Mouse (Mus musculus) intestine, embryonic 15.5 days (tissue): ENCODE measurements around the gene Tnfaip6. TPM values are rescaled to one million over a fixed set of nuclear protein-coding genes. Genes with fewer than 3 reads are reported as not detected.

Experiments used
- ATAC-seq: fragments of 200-750 bp; cut with Nextera tagmentation; 2 replicates; pipeline ENCODE4 v1.8.0; 2017; ENCODE audit warnings: moderate TSS enrichment, moderate library complexity
- H3K27ac ChIP-seq: fragments of 300-500 bp; sonication (generic); 2 replicates; pipeline ENCODE4 v1.5.1; 2015; ENCODE audit warnings: mild to moderate bottlenecking, inconsistent platforms
- H3K27me3 ChIP-seq: fragments of 300-500 bp; sonication (generic); replicated peaks from 2 replicates; pipeline ENCODE4 v1.6.1; 2015; ENCODE audit warnings: inconsistent platforms
- H3K36me3 ChIP-seq: fragments of 300-500 bp; sonication (generic); 2 replicates; pipeline ENCODE4 v1.6.1; 2015; ENCODE audit warnings: inconsistent platforms
- H3K4me1 ChIP-seq: fragments of 300-500 bp; sonication (generic); replicated peaks from 2 replicates; pipeline ENCODE4 v1.6.1; 2015; ENCODE audit warnings: inconsistent platforms
- H3K4me2 ChIP-seq: fragments of 300-500 bp; sonication (generic); replicated peaks from 2 replicates; pipeline ENCODE4 v1.6.1; 2015; ENCODE audit warnings: mild to moderate bottlenecking, inconsistent platforms
- H3K4me3 ChIP-seq: fragments of 300-500 bp; sonication (generic); replicated peaks from 2 replicates; pipeline ENCODE4 v1.5.1; 2015; ENCODE audit warnings: inconsistent platforms
- H3K9ac ChIP-seq: fragments of 300-500 bp; sonication (generic); 2 replicates; pipeline ENCODE4 v1.6.1; 2015; ENCODE audit warnings: inconsistent platforms
- H3K9me3 ChIP-seq: fragments of 300-500 bp; sonication (generic); 2 replicates; pipeline ENCODE4 v1.6.1; 2016; ENCODE audit warnings: inconsistent platforms
- WGBS: fragments of 180-500 bp; shearing (Covaris S2); methylation state at CpG from one replicate; pipeline ENCODE4 v1.1.7; 2015; 5-methylcytosine and 5-hydroxymethylcytosine counted together
- polyA plus RNA-seq: library from polyadenylated mRNA; unstranded; fragments of >200 nt; fragmentation: Nextera tagmentation; extraction: Ambion mirVana; gene quantifications from 2 replicates; pipeline ENCODE4 v1.2.1, GENCODE M21; 2015

Tnfaip6 gene
- polyA plus RNA-seq, 1 experiment from 2014 or later = 3.6 TPM

GRCm38 (mm10) chr2:52057099-52057498, 19.3 kb downstream of the Tnfaip6 start:
- 41% methylated on average over 1 of the region's 1 CpGs for WGBS

GRCm38 (mm10) chr2:52057681-52058080, 19.9 kb downstream of the Tnfaip6 start:
- no peaks in the 10 kb centered on the region for H3K27me3 ChIP-seq
- no peaks in the 10 kb centered on the region for H3K36me3 ChIP-seq
- no peaks in the 10 kb centered on the region for H3K4me1 ChIP-seq
- H3K9ac ChIP-seq = no peak overlapping the region
- H3K9me3 ChIP-seq = no peaks in the 10 kb centered on the region
- no peak for ATAC-seq
- no peak overlapping the region for H3K27ac ChIP-seq
- no peak overlapping the region for H3K4me2 ChIP-seq
- H3K4me3 ChIP-seq = no peak overlapping the region

More at GRCm38 (mm10) chr2:52057099-52057498, 19.3 kb downstream of the Tnfaip6 start:
- no peaks in the 10 kb centered on the region for H3K4me1 ChIP-seq
- H3K4me3 ChIP-seq = no peak overlapping the region
- no peaks in the 10 kb centered on the region for H3K36me3 ChIP-seq
- ATAC-seq = no peak
- H3K4me2 ChIP-seq = no peak overlapping the region
- H3K9ac ChIP-seq = no peak overlapping the region
- no peaks in the 10 kb centered on the region for H3K9me3 ChIP-seq
- H3K27me3 ChIP-seq = no peaks in the 10 kb centered on the region
- no peak overlapping the region for H3K27ac ChIP-seq

- Histone ChIP-seq H3K4me3 (no peak overlapping the region), H3K9me3 (no peaks in the 10 kb centered on the region), H3K36me3 (no peaks in the 10 kb centered on the region), H3K9ac (no peak overlapping the region), H3K4me2 (no peak overlapping the region), H3K27ac (no peak overlapping the region), H3K4me1 (no peaks in the 10 kb centered on the region), H3K27me3 (no peaks in the 10 kb centered on the region)
- no peak for ATAC-seq
- WGBS = 70% methylated on average over 1 of the region's 1 CpGs
These were observed 30.8 kb downstream of the Tnfaip6 start for GRCm38 (mm10) chr2:52068641-52069040.

- no peaks in the 10 kb centered on the region for H3K9me3 ChIP-seq
- 0 out of 2 replicates have a peak, but pooled peaks cover 1% of the 10 kb centered on the region for H3K36me3 ChIP-seq
- WGBS = 85% methylated on average over 5 of the region's 5 CpGs
- H3K4me2 ChIP-seq = no peak overlapping the region
- H3K4me1 ChIP-seq = 0 out of 2 replicates have a peak, but pooled peaks cover 3% of the 10 kb centered on the region
- no peak overlapping the region for H3K4me3 ChIP-seq
- H3K27ac ChIP-seq = no peak overlapping the region
- no peaks in the 10 kb centered on the region for H3K27me3 ChIP-seq
- H3K9ac ChIP-seq = no peak overlapping the region
- ATAC-seq = no peak
These were observed 33.0 kb downstream of the Tnfaip6 start for GRCm38 (mm10) chr2:52070816-52071215.

GRCm38 (mm10) chr2:52071241-52071991, 33.6 kb downstream of the Tnfaip6 start:
- 51% methylated on average over 13 of the region's 13 CpGs for WGBS
- no peak overlapping the region for H3K9ac ChIP-seq
- no peaks in the 10 kb centered on the region for H3K27me3 ChIP-seq
- H3K9me3 ChIP-seq = no peaks in the 10 kb centered on the region
- peak overlapping the region; percentile 73 for H3K4me2 ChIP-seq
- 0 out of 2 replicates have a peak, but pooled peaks cover 5% of the 10 kb centered on the region for H3K36me3 ChIP-seq
- ATAC-seq = no peak
- H3K4me1 ChIP-seq = 0 out of 2 replicates have a peak, but pooled peaks cover 3% of the 10 kb centered on the region
- H3K27ac ChIP-seq = no peak overlapping the region
- no peak overlapping the region for H3K4me3 ChIP-seq

- H3K36me3 ChIP-seq = 0 out of 2 replicates have a peak, but pooled peaks cover 5% of the 10 kb centered on the region
- H3K9ac ChIP-seq = peak overlapping the region; percentile 98; the same call in 1 of the 2 replicates
- H3K27me3 ChIP-seq = no peaks in the 10 kb centered on the region
- H3K4me2 ChIP-seq = peak overlapping the region; percentile 73
- H3K27ac ChIP-seq = peak overlapping the region; percentile 23; the same call in 1 of the 2 replicates
- ATAC-seq = peak; percentile 51
- WGBS = 8% methylated on average over 10 of the region's 10 CpGs
- H3K4me3 ChIP-seq = peak overlapping the region; percentile 98
- H3K4me1 ChIP-seq = 0 out of 2 replicates have a peak, but pooled peaks cover 3% of the 10 kb centered on the region
- no peaks in the 10 kb centered on the region for H3K9me3 ChIP-seq
These were observed 34.3 kb downstream of the Tnfaip6 start for GRCm38 (mm10) chr2:52072065-52072490.

GRCm38 (mm10) chr2:52072491-52073140, 34.8 kb downstream of the Tnfaip6 start, which contains the start of gene Rif1:
TSS of gene Rif1 (plus strand) at chr2:52072832.
- Histone ChIP-seq H3K27ac (peak within 1 kb of the TSS; percentile 88), H3K4me3 (peak within 1 kb of the TSS; percentile 98), H3K36me3 (0 out of 2 replicates have a peak, but pooled peaks cover 5% of the 10 kb centered on the region), H3K4me1 (0 out of 2 replicates have a peak, but pooled peaks cover 3% of the 10 kb centered on the region), H3K27me3 (no peaks in the 10 kb centered on the region), H3K4me2 (peak within 1 kb of the TSS; percentile 73), H3K9me3 (no peaks in the 10 kb centered on the region), H3K9ac (peak within 1 kb of the TSS; percentile 98)
- under 1% methylated on average over 62 of the region's 72 CpGs for WGBS
- peak; percentile 98 for ATAC-seq

- 2% methylated on average over 56 of the region's 56 CpGs for WGBS
- Histone ChIP-seq H3K9ac (peak overlapping the region; percentile 98), H3K9me3 (no peaks in the 10 kb centered on the region), H3K4me3 (peak overlapping the region; percentile 98), H3K27ac (peak overlapping the region; percentile 88), H3K36me3 (0 out of 2 replicates have a peak, but pooled peaks cover 5% of the 10 kb centered on the region), H3K27me3 (no peaks in the 10 kb centered on the region), H3K4me1 (0 out of 2 replicates have a peak, but pooled peaks cover 3% of the 10 kb centered on the region), H3K4me2 (peak overlapping the region; percentile 73)
- no peak for ATAC-seq
These were observed 35.5 kb downstream of the Tnfaip6 start for GRCm38 (mm10) chr2:52073141-52073904.

- ATAC-seq = no peak
- Histone ChIP-seq H3K9ac (no peak overlapping the region), H3K4me3 (no peak overlapping the region), H3K9me3 (no peaks in the 10 kb centered on the region), H3K4me1 (0 out of 2 replicates have a peak, but pooled peaks cover 3% of the 10 kb centered on the region), H3K27ac (no peak overlapping the region), H3K4me2 (no peak overlapping the region), H3K27me3 (no peaks in the 10 kb centered on the region), H3K36me3 (0 out of 2 replicates have a peak, but pooled peaks cover 5% of the 10 kb centered on the region)
- 95% methylated on average over 2 of the region's 2 CpGs for WGBS
These were observed 40.9 kb downstream of the Tnfaip6 start for GRCm38 (mm10) chr2:52078666-52079065.

GRCm38 (mm10) chr2:52084013-52084412, 46.2 kb downstream of the Tnfaip6 start:
- H3K36me3 ChIP-seq = peaks cover 13% of the 10 kb centered on the region; the same call in 1 of the 2 replicates

GRCm38 (mm10) chr2:52084571-52084970, 46.8 kb downstream of the Tnfaip6 start:
- H3K4me1 ChIP-seq = no peaks in the 10 kb centered on the region
- no peaks in the 10 kb centered on the region for H3K27me3 ChIP-seq
- WGBS = 90% methylated on average over 2 of the region's 2 CpGs
- no peak overlapping the region for H3K4me2 ChIP-seq
- no peaks in the 10 kb centered on the region for H3K9me3 ChIP-seq
- no peak for ATAC-seq
- no peak overlapping the region for H3K27ac ChIP-seq
- H3K4me3 ChIP-seq = no peak overlapping the region
- no peak overlapping the region for H3K9ac ChIP-seq
- peaks cover 14% of the 10 kb centered on the region; the same call in 1 of the 2 replicates for H3K36me3 ChIP-seq

More at GRCm38 (mm10) chr2:52084013-52084412, 46.2 kb downstream of the Tnfaip6 start:
- no peaks in the 10 kb centered on the region for H3K9me3 ChIP-seq
- H3K27ac ChIP-seq = no peak overlapping the region
- H3K4me1 ChIP-seq = no peaks in the 10 kb centered on the region
- no peaks in the 10 kb centered on the region for H3K27me3 ChIP-seq
- H3K4me2 ChIP-seq = no peak overlapping the region
- WGBS = 87% methylated on average over 3 of the region's 3 CpGs
- no peak overlapping the region for H3K9ac ChIP-seq
- H3K4me3 ChIP-seq = no peak overlapping the region
- no peak for ATAC-seq
